Comparison of ENCODE assay signal across 8 mouse cellular contexts in genomic region chr7:19361720-19362119, GRCm38 (mm10). TPM values are rescaled to one million over a fixed set of nuclear protein-coding genes. Genes with fewer than 3 reads are reported as not detected.
A peak's percentile ranks its signal among the peaks of the same experiment; 100 is the strongest.
DNase-seq lines count a peak whose midpoint lies in the region; ATAC-seq lines count a peak whose summit lies in the region.

No protein-coding gene starts in this region.

- H3K9me3 ChIP-seq in intestine, embryonic 15.5 days = no peaks in the 10 kb centered on the region
- H3K9me3 ChIP-seq in limb, embryonic 12.5 days = no peaks in the 10 kb centered on the region
- no peaks in the 10 kb centered on the region for H3K9me3 ChIP-seq in midbrain, embryonic 12.5 days

- H3K4me3 ChIP-seq in intestine, embryonic 15.5 days (replicated peaks) = peak overlapping the region; percentile 73
- H3K4me3 ChIP-seq in limb, embryonic 12.5 days (replicated peaks) = peak overlapping the region; percentile 75
- peak overlapping the region; percentile 77 for H3K4me3 ChIP-seq in midbrain, embryonic 12.5 days

- no peaks in the 10 kb centered on the region for H3K27me3 ChIP-seq in intestine, embryonic 15.5 days (replicated peaks)
- H3K27me3 ChIP-seq in limb, embryonic 12.5 days = peaks cover 16% of the 10 kb centered on the region
- peaks cover 20% of the 10 kb centered on the region for H3K27me3 ChIP-seq in midbrain, embryonic 12.5 days

- H3K9ac ChIP-seq in intestine, embryonic 15.5 days = peak overlapping the region; percentile 54; the same call in 1 of the 2 replicates
- H3K9ac ChIP-seq in limb, embryonic 12.5 days (replicated peaks) = no peak overlapping the region
- H3K9ac ChIP-seq in midbrain, embryonic 12.5 days (replicated peaks) = no peak overlapping the region

- peak; percentile 10; the same call in 1 of the 2 replicates for ATAC-seq in common myeloid progenitor, adult 5-6 weeks (replicated peaks; ENCODE audit: low read depth, poor library complexity, severe bottlenecking)
- no peak for ATAC-seq in intestine, embryonic 15.5 days
- no peak for ATAC-seq in limb, embryonic 12.5 days (ENCODE audit: insufficient number of reproducible peaks, insufficient read depth, low FRiP score, low TSS enrichment, low read depth)
- no peak for ATAC-seq in midbrain, embryonic 12.5 days (ENCODE audit: low FRiP score, low read depth)

- peak overlapping the region; percentile 99 for H3K4me2 ChIP-seq in intestine, embryonic 15.5 days (replicated peaks)
- peak overlapping the region; percentile 98 for H3K4me2 ChIP-seq in limb, embryonic 12.5 days
- H3K4me2 ChIP-seq in midbrain, embryonic 12.5 days (replicated peaks) = peak overlapping the region; percentile 95

- DNase-seq in ovary, postnatal 14 days (ENCODE audit: low spot score) = peak; percentile 55
- no peak for DNase-seq in ovary, postnatal 10 days (ENCODE audit: low spot score)
- peak; percentile 53 to 65 for DNase-seq in gastrocnemius, postnatal 4 days (ENCODE audit: low spot score in 2 of 2)
- DNase-seq in spleen, postnatal 4 days (ENCODE audit: low spot score in 2 of 2) = peak; percentile 85 to 97

- peaks cover 36% of the 10 kb centered on the region for H3K4me1 ChIP-seq in intestine, embryonic 15.5 days (replicated peaks)
- H3K4me1 ChIP-seq in limb, embryonic 12.5 days (replicated peaks) = peaks cover 21% of the 10 kb centered on the region
- H3K4me1 ChIP-seq in midbrain, embryonic 12.5 days = peaks cover 39% of the 10 kb centered on the region

- WGBS in intestine, embryonic 15.5 days = 10% methylated on average over 16 of the region's 16 CpGs
- WGBS in limb, embryonic 12.5 days = 8% methylated on average over 16 of the region's 16 CpGs
- 15% methylated on average over 16 of the region's 16 CpGs for WGBS in midbrain, embryonic 12.5 days

- no peak overlapping the region for H3K27ac ChIP-seq in intestine, embryonic 15.5 days
- no peak overlapping the region for H3K27ac ChIP-seq in limb, embryonic 12.5 days
- 0 out of 2 replicates have a peak overlapping the region, but pooled peaks have one; percentile 21 for H3K27ac ChIP-seq in midbrain, embryonic 12.5 days (replicated peaks)

- H3K36me3 ChIP-seq in intestine, embryonic 15.5 days = 0 out of 2 replicates have a peak, but pooled peaks cover 6% of the 10 kb centered on the region
- H3K36me3 ChIP-seq in limb, embryonic 12.5 days = peaks cover 14% of the 10 kb centered on the region
- H3K36me3 ChIP-seq in midbrain, embryonic 12.5 days = peaks cover 8% of the 10 kb centered on the region

RNA-seq across cellular contexts. Expression of gene Ppp1r13l, which starts 2.2 kb away (rescaled TPM):
- 0.82 and 0.96 TPM in 2 replicates for total RNA-seq in common myeloid progenitor, adult 5-6 weeks (2017)
- total RNA-seq in gastrocnemius, postnatal 4 days (2021) = 1 to 10 TPM; 4.6 to 6.6 TPM
- polyA plus RNA-seq in intestine, embryonic 15.5 days (2015; fragmentation: Nextera tagmentation; extraction: Ambion mirVana) = 3.1 and 4.8 TPM in 2 replicates
- polyA plus RNA-seq in limb, embryonic 12.5 days (2016; fragmentation: Nextera tagmentation; extraction: Ambion mirVana) = 7.1 and 9.3 TPM in 2 replicates
- 3.6 and 4.1 TPM in 2 replicates for polyA plus RNA-seq in midbrain, embryonic 12.5 days (2016; fragmentation: Nextera tagmentation; extraction: Ambion mirVana)

RNA-seq across cellular contexts. Expression of gene Cd3eap, which starts 2.4 kb away (rescaled TPM):
- 23.2 and 27.6 TPM in 2 replicates for total RNA-seq in common myeloid progenitor, adult 5-6 weeks (2017)
- total RNA-seq in gastrocnemius, postnatal 4 days (2021) = 10 to 100 TPM in 1 of 2 experiments, 1 to 10 TPM in 1; 9.7 to 10.8 TPM
- 21.7 and 23.4 TPM in 2 replicates for polyA plus RNA-seq in intestine, embryonic 15.5 days (2015; fragmentation: Nextera tagmentation; extraction: Ambion mirVana)
- 28.4 TPM in 2 replicates for polyA plus RNA-seq in limb, embryonic 12.5 days (2016; fragmentation: Nextera tagmentation; extraction: Ambion mirVana)
- 19.1 and 20.6 TPM in 2 replicates for polyA plus RNA-seq in midbrain, embryonic 12.5 days (2016; fragmentation: Nextera tagmentation; extraction: Ambion mirVana)

RNA-seq across cellular contexts. Expression of gene Ercc1, which starts 17.1 kb away (rescaled TPM):
- total RNA-seq in common myeloid progenitor, adult 5-6 weeks (2017) = 17.1 and 18.9 TPM in 2 replicates
- 10 to 100 TPM; 33.1 to 34.5 TPM for total RNA-seq in gastrocnemius, postnatal 4 days (2021)
- 51.6 and 52.0 TPM in 2 replicates for polyA plus RNA-seq in intestine, embryonic 15.5 days (2015; fragmentation: Nextera tagmentation; extraction: Ambion mirVana)
- 92.3 and 105 TPM in 2 replicates for polyA plus RNA-seq in limb, embryonic 12.5 days (2016; fragmentation: Nextera tagmentation; extraction: Ambion mirVana)
- polyA plus RNA-seq in midbrain, embryonic 12.5 days (2016; fragmentation: Nextera tagmentation; extraction: Ambion mirVana) = 103 and 114 TPM in 2 replicates

RNA-seq across cellular contexts. Expression of gene Ercc2, which starts 20.1 kb away (rescaled TPM):
- 25.8 and 30.3 TPM in 2 replicates for total RNA-seq in common myeloid progenitor, adult 5-6 weeks (2017)
- 10 to 100 TPM; 18.6 to 21.0 TPM for total RNA-seq in gastrocnemius, postnatal 4 days (2021)
- 16.7 and 17.3 TPM in 2 replicates for polyA plus RNA-seq in intestine, embryonic 15.5 days (2015; fragmentation: Nextera tagmentation; extraction: Ambion mirVana)
- polyA plus RNA-seq in limb, embryonic 12.5 days (2016; fragmentation: Nextera tagmentation; extraction: Ambion mirVana) = 22.9 and 23.8 TPM in 2 replicates
- 27.5 and 30.3 TPM in 2 replicates for polyA plus RNA-seq in midbrain, embryonic 12.5 days (2016; fragmentation: Nextera tagmentation; extraction: Ambion mirVana)

RNA-seq across cellular contexts. Expression of gene Klc3, which starts 42.2 kb away (rescaled TPM):
- not detected in 2 replicates for total RNA-seq in common myeloid progenitor, adult 5-6 weeks (2017)
- total RNA-seq in gastrocnemius, postnatal 4 days (2021) = under 1 TPM in 1 of 2 experiments, not detected in 1; 0.16 TPM
- 3.7 and 4.7 TPM in 2 replicates for polyA plus RNA-seq in intestine, embryonic 15.5 days (2015; fragmentation: Nextera tagmentation; extraction: Ambion mirVana)
- polyA plus RNA-seq in limb, embryonic 12.5 days (2016; fragmentation: Nextera tagmentation; extraction: Ambion mirVana) = 6.7 and 7.8 TPM in 2 replicates
- 1.1 and 2.7 TPM in 2 replicates for polyA plus RNA-seq in midbrain, embryonic 12.5 days (2016; fragmentation: Nextera tagmentation; extraction: Ambion mirVana)
